Mouse (Mus musculus): Measurements from ENCODE around the gene Tnfaip1. TPM values are rescaled to one million over a fixed set of nuclear protein-coding genes. Genes with fewer than 3 reads are reported as not detected.
"Not testable (repeated sequence)": the region's sequence is repeated elsewhere in the genome, so short reads cannot be mapped to it uniquely, and the experiment has no call there.

The Tnfaip1 gene
- polyA plus RNA-seq (2015; fragmentation: Nextera tagmentation; extraction: Ambion mirVana) = 66.3 and 73.6 TPM in 2 replicates

DNA sequence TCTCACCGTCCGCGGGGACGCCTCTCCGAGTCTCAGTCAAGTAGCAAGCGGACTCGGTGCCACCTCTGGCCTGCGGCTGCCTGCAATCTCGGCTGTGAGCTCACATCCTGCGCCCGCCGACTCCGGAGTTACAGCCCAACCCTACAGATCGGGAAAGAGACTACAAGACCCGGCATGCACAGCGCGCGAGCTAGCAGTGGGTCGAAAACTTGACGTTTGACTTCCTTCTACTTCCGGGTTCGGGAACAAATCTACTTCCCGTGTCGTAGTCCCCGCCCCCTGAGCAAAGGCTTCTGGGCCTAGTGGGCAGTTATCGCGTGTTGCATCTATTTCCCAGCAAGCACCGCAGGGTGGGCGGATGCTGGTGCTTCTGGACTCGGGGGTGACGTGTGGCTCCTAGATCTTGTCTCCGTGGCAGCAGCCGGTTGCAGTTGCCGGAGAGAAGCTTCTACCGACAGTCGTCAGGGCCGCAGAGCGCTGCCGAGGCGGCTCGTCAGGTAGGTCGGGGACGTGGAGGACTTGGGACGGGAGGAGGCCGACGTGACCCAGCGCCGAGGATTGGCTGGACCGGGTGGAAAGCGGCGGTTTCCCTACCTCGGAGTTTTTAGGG is at the start of gene Tnfaip1, which contains the start of gene Ift20:
Gene Tnfaip1 (minus strand): TSS at position 253 of the 610 bp plus-strand sequence.
Gene Ift20 (plus strand): TSS at position 282 of the 610 bp plus-strand sequence.
- Histone ChIP-seq H3K27me3 (replicated peaks) (no peaks in the 10 kb centered on the region), H3K4me1 (peaks cover 23% of the 10 kb centered on the region), H3K36me3 (peaks cover 10% of the 10 kb centered on the region), H3K9me3 (no peaks in the 10 kb centered on the region), H3K4me3 (replicated peaks) (peak within 1 kb of the TSS; percentile 94), H3K4me2 (peak within 1 kb of the TSS; percentile 76), H3K9ac (peak within 1 kb of the TSS; percentile 95), H3K27ac (peak within 1 kb of the TSS; percentile 96)
- ATAC-seq (ENCODE audit: insufficient read depth, low FRiP score, low read depth) = peak; percentile 97
- WGBS = under 1% methylated on average over 52 of the region's 52 CpGs

DNA sequence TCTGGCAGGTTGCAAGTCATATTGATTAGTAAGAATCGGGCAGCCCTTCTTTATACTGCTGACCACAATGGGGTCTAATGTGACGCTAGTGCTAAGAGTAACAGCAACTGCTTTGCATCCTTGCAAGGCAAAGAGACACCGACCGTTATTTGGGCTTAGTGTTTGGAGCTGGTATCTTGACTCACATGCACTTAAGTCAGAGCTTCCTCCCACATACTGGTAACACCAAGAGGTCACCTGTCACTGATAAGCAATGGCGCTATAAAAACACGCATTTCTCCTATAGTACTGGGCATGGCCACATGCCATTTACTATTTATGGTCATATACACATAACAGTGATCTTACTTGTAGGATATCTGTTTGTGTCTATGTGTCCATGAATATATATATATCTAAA is 46.7 kb upstream of the Tnfaip1 start:
- no peaks in the 10 kb centered on the region for H3K9me3 ChIP-seq
- H3K4me1 ChIP-seq = no peaks in the 10 kb centered on the region
- no peak overlapping the region for H3K4me3 ChIP-seq (replicated peaks)
- H3K36me3 ChIP-seq = peaks cover 15% of the 10 kb centered on the region; the same call in 1 of the 2 replicates
- no peak overlapping the region for H3K27ac ChIP-seq
- WGBS = 79% methylated on average over 6 of the region's 6 CpGs
- no peak for ATAC-seq (ENCODE audit: insufficient read depth, low FRiP score, low read depth)
- no peak overlapping the region for H3K4me2 ChIP-seq
- H3K9ac ChIP-seq = no peak overlapping the region
- no peaks in the 10 kb centered on the region for H3K27me3 ChIP-seq (replicated peaks)

DNA sequence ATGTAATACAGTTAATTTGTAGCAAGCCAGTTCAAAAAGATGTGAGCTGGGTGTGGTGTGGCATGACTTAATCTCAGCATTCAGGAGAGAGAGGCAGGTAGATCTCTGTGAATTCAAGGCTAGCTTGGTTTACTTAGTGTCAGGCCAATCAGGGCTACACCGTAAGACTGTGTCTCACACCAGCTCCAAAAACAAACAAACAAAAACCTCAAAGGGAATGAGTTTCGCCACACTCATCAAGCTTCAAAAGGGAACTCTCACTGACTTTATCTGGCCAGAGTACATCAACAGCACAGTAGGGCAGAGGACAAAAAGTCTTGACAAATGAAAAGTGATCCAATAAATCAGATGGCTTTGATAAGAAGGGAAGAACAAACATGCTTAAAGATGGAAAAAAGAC is 38.8 kb upstream of the Tnfaip1 start:
- H3K4me2 ChIP-seq = no peak overlapping the region
- peaks cover 30% of the 10 kb centered on the region for H3K36me3 ChIP-seq

DNA sequence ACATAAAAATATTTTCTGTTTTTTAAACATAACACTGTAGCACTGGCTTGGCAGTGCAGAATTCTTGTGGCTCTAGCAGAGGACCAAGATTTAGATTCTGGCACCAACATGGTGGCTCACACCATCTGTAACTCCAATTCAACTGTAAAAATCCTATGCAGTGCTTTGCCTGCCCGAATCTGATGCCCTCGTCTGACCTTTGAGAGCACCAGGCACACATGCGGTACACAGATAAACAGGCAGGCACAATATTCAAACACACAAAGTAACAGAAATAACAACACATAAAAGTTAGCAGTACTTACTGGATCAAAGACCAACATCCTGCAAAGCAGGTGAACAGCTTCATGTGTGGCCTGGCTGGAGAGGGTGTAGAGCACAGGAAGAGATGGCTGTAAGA is 38.4 kb upstream of the Tnfaip1 start:
- Histone ChIP-seq H3K27me3 (replicated peaks) (no peaks in the 10 kb centered on the region), H3K9ac (no peak overlapping the region), H3K9me3 (no peaks in the 10 kb centered on the region), H3K4me1 (no peaks in the 10 kb centered on the region), H3K36me3 (peaks cover 31% of the 10 kb centered on the region), H3K4me3 (replicated peaks) (no peak overlapping the region), H3K27ac (no peak overlapping the region), H3K4me2 (no peak overlapping the region)
- ATAC-seq (ENCODE audit: insufficient read depth, low FRiP score, low read depth) = no peak
- WGBS = 84% methylated on average over 3 of the region's 3 CpGs

More for the DNA sequence above, 38.8 kb upstream of the Tnfaip1 start:
- ATAC-seq (ENCODE audit: insufficient read depth, low FRiP score, low read depth) = no peak
- Histone ChIP-seq H3K27me3 (replicated peaks) (no peaks in the 10 kb centered on the region), H3K9ac (no peak overlapping the region), H3K4me3 (replicated peaks) (no peak overlapping the region), H3K27ac (no peak overlapping the region), H3K4me1 (no peaks in the 10 kb centered on the region), H3K9me3 (no peaks in the 10 kb centered on the region)
- 36% methylated on average over 2 of the region's 2 CpGs for WGBS

DNA sequence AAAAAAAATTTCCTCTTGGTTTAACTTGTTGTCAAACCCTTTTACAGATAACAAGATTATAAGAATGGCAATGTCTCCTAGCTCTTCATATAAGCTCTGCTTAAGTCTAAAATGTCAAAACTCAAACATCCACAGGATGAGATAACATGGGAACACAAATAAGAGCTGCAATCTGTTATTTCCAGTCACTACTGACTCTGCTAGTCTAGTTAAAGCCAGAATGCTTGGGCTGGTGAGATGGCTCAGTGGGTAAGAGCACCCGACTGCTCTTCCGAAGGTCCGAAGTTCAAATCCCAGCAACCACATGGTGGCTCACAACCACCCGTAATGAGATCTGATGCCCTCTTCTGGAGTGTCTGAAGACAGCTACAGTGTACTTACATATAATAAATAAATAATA is 37.9 kb upstream of the Tnfaip1 start:
- not testable (repeated sequence) for H3K27me3 ChIP-seq (replicated peaks); H3K4me2 ChIP-seq; H3K27ac ChIP-seq; H3K9ac ChIP-seq; ATAC-seq (ENCODE audit: insufficient read depth, low FRiP score, low read depth); H3K4me3 ChIP-seq (replicated peaks); H3K9me3 ChIP-seq; H3K4me1 ChIP-seq
- peaks cover 31% of the 10 kb centered on the region for H3K36me3 ChIP-seq
- 96% methylated on average over 3 of the region's 4 CpGs for WGBS

DNA sequence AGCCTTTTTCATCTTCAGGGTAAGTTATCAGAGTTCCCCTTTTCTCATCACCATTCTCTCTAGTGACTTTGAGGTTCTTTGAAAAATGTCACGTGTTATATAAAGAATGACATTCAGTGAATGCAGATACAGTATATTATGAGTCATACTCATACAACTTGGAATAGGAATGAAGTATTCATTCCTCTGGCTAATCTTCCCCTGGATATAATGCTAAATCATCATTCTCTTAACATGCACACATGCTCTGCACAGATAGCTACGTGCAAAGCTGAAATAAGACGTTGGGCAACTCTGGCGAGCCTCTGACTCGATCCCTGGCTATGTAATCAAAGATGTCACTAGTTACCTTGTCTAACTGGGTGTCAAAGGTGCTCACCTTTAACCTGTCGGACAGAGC is 35.7 kb upstream of the Tnfaip1 start:
- no peaks in the 10 kb centered on the region for H3K4me1 ChIP-seq
- ATAC-seq (ENCODE audit: insufficient read depth, low FRiP score, low read depth) = no peak
- peaks cover 25% of the 10 kb centered on the region for H3K36me3 ChIP-seq
- H3K4me2 ChIP-seq = no peak overlapping the region
- H3K27me3 ChIP-seq (replicated peaks) = no peaks in the 10 kb centered on the region
- H3K27ac ChIP-seq = no peak overlapping the region
- H3K9me3 ChIP-seq = no peaks in the 10 kb centered on the region
- no peak overlapping the region for H3K9ac ChIP-seq
- no peak overlapping the region for H3K4me3 ChIP-seq (replicated peaks)
- 83% methylated on average over 6 of the region's 6 CpGs for WGBS

DNA sequence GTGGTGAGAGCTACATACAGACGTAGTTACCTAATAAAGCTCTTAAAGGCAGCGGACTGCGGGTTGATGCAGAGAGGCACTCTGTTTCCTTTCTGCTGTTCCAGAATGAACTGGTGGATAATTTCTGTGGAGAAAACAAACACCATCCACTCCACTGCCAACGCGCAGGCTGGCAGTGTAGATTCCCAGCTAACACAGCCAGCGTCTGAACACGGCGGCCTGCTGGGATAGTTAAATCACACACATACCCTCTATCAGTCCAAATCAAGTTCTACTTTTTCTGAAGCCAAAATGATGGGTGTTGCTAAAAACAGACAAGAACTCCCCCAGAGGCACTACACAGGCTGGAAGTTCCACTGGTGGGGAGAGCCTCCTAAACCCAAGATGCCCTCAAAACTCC is 35.3 kb upstream of the Tnfaip1 start:
- Histone ChIP-seq H3K9me3 (no peaks in the 10 kb centered on the region), H3K9ac (no peak overlapping the region), H3K27me3 (replicated peaks) (no peaks in the 10 kb centered on the region), H3K36me3 (peaks cover 24% of the 10 kb centered on the region), H3K4me3 (replicated peaks) (no peak overlapping the region), H3K4me2 (no peak overlapping the region), H3K4me1 (no peaks in the 10 kb centered on the region), H3K27ac (no peak overlapping the region)
- 94% methylated on average over 8 of the region's 8 CpGs for WGBS
- no peak for ATAC-seq (ENCODE audit: insufficient read depth, low FRiP score, low read depth)

DNA sequence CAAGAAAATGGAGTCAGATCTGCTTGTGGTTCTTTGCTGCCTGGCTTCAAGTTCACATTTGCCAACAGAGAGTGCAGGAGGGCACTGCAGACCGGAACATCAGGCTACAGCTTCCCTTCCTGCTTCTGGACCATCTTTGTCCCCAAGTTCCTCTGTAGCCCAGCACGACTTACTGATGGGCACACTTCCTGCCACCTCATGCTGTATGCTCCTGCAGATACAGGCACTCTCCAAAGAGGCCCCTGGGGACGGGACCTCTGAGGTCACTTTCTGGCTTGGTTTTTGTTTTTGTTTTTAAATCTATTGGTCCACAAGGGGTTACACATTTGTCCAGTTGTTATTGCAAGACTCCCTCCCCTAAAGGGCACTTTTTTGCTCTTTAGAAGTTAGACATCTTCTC is 33.7 kb upstream of the Tnfaip1 start:
- Histone ChIP-seq H3K9ac (no peak overlapping the region), H3K4me3 (replicated peaks) (no peak overlapping the region), H3K27ac (no peak overlapping the region), H3K27me3 (replicated peaks) (no peaks in the 10 kb centered on the region), H3K4me2 (no peak overlapping the region), H3K36me3 (peaks cover 20% of the 10 kb centered on the region), H3K9me3 (no peaks in the 10 kb centered on the region), H3K4me1 (no peaks in the 10 kb centered on the region)
- 73% methylated on average over 3 of the region's 3 CpGs for WGBS
- no peak for ATAC-seq (ENCODE audit: insufficient read depth, low FRiP score, low read depth)

DNA sequence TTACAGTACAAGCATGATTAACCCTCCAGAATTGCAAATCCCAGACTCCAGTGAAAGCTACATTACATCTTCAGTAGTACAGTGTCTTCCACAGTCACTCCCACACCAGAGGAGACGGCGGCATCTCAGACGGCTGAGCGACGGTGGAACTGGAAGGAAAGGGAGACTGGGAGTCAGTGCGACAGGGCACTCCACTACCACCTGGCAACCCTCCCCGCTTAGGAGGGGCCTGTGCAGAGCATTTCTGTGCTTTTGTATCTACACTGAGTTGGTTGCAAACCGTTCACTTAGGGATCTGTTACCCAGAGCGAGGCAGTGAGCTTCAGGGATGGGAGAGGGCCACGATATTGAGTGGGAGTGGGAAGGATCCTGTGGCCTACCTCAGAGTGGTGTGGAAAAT is 32.7 kb upstream of the Tnfaip1 start:
- H3K4me1 ChIP-seq = no peaks in the 10 kb centered on the region
- 86% methylated on average over 10 of the region's 10 CpGs for WGBS
- H3K4me3 ChIP-seq (replicated peaks) = no peak overlapping the region
- H3K27me3 ChIP-seq (replicated peaks) = no peaks in the 10 kb centered on the region
- no peak overlapping the region for H3K27ac ChIP-seq
- no peak overlapping the region for H3K9ac ChIP-seq
- no peak overlapping the region for H3K4me2 ChIP-seq
- no peaks in the 10 kb centered on the region for H3K9me3 ChIP-seq
- no peak for ATAC-seq (ENCODE audit: insufficient read depth, low FRiP score, low read depth)
- peaks cover 20% of the 10 kb centered on the region for H3K36me3 ChIP-seq

DNA sequence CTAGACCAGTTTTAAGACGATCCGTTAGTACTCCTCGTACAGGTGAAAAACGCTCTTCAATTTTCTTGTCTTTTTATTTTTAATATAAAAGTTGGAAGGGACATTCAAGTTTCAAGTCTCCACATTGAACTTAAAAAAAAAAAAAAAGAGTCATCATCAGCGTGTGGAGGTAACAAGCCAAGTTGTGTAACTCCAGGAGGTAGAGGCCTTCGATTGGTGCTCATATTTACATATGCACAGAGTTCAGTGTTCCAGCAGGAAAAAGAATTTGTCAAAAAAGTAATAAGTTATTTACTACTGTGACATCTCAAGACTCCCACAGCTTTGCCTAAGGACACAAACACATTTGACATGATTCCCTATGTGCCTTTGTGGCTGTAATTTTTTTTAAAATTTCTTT is 31.5 kb upstream of the Tnfaip1 start:
- WGBS = 90% methylated on average over 6 of the region's 6 CpGs
- no peak overlapping the region for H3K4me2 ChIP-seq
- H3K36me3 ChIP-seq = peaks cover 20% of the 10 kb centered on the region
- ATAC-seq (ENCODE audit: insufficient read depth, low FRiP score, low read depth) = no peak
- H3K4me3 ChIP-seq (replicated peaks) = no peak overlapping the region
- no peaks in the 10 kb centered on the region for H3K9me3 ChIP-seq
- no peaks in the 10 kb centered on the region for H3K4me1 ChIP-seq
- H3K27me3 ChIP-seq (replicated peaks) = no peaks in the 10 kb centered on the region
- no peak overlapping the region for H3K9ac ChIP-seq
- no peak overlapping the region for H3K27ac ChIP-seq

DNA sequence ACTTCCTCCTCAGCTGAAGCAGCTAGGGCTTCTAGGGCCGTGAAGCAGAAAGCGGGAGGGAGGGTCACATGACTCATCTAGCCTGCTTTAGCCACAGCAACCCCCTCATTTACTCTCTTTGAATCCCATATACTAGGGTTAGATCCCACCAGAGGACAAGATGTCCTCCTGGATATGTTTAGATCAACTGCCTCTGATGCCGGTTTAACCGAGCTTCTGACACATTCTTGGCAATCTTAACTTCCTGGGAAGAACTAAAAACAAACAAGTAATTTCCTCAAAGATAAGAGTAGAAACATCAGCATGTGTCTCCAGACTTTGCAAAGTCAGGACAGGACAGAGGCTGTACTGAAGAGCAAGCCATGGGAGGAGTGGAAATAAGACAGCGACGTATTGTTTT is 30.6 kb upstream of the Tnfaip1 start:
- WGBS = 48% methylated on average over 6 of the region's 6 CpGs
- Histone ChIP-seq H3K4me3 (replicated peaks) (no peak overlapping the region), H3K9me3 (no peaks in the 10 kb centered on the region), H3K27me3 (replicated peaks) (no peaks in the 10 kb centered on the region), H3K27ac (no peak overlapping the region), H3K36me3 (peaks cover 16% of the 10 kb centered on the region), H3K4me1 (no peaks in the 10 kb centered on the region), H3K4me2 (no peak overlapping the region), H3K9ac (no peak overlapping the region)
- no peak for ATAC-seq (ENCODE audit: insufficient read depth, low FRiP score, low read depth)

DNA sequence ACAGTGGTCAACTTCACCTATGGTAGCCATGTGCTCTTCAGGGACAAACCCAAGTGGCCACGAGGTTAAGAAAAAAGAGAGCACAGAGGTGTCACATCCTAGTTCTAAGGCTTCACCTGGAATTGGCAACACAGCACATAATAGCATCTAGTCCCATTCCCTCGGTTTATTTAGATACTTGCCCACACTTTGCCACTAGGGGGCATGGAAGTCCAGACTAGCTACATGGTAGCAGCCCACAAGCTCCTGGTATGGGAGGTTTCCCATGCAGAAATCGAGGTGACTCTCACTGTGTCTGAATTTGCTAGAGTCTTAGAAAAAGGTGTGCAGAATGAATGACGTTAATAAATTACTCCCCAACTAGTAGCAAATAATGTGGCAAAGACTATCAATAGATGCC is 24.3 kb upstream of the Tnfaip1 start:
- Histone ChIP-seq H3K36me3 (no peaks in the 10 kb centered on the region), H3K4me1 (peaks cover 5% of the 10 kb centered on the region; the same call in 1 of the 2 replicates), H3K4me2 (no peak overlapping the region), H3K9ac (no peak overlapping the region), H3K9me3 (no peaks in the 10 kb centered on the region), H3K27ac (no peak overlapping the region), H3K4me3 (replicated peaks) (no peak overlapping the region), H3K27me3 (replicated peaks) (no peaks in the 10 kb centered on the region)
- WGBS = 20% methylated on average over 4 of the region's 4 CpGs
- ATAC-seq (ENCODE audit: insufficient read depth, low FRiP score, low read depth) = no peak

DNA sequence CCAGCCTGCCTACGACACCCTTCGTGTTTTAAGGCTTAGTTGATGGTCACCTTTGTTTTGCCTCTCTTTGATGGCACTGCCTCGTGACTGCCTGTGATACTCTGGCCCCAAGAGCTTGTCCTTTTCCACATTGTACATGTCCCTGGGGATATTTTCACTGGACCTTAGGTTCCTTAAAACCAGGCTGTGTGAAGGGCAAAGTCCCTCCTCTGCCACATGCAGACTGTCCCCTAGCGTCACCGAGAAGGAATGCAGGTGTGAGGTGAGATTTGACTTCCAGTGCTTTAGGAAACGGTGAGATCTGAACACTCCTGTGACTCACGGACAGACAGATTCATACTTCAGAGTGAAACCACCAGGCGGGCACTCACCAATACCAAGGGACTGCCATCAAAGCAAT is 21.1 kb upstream of the Tnfaip1 start:
- no peak for ATAC-seq (ENCODE audit: insufficient read depth, low FRiP score, low read depth)
- H3K9ac ChIP-seq = no peak overlapping the region
- H3K27me3 ChIP-seq (replicated peaks) = no peaks in the 10 kb centered on the region
- peaks cover 5% of the 10 kb centered on the region; the same call in 1 of the 2 replicates for H3K4me1 ChIP-seq
- H3K27ac ChIP-seq = 0 out of 2 replicates have a peak overlapping the region, but pooled peaks have one; percentile 5
- H3K4me3 ChIP-seq (replicated peaks) = no peak overlapping the region
- no peaks in the 10 kb centered on the region for H3K9me3 ChIP-seq
- H3K36me3 ChIP-seq = no peaks in the 10 kb centered on the region
- WGBS = 58% methylated on average over 8 of the region's 8 CpGs
- no peak overlapping the region for H3K4me2 ChIP-seq

Data from stomach, embryonic 15.5 days (tissue).